Mouse (Mus musculus): ENCODE measurements around the gene Foxp1. TPM values are rescaled to one million over a fixed set of nuclear protein-coding genes. Genes with fewer than 3 reads are reported as not detected.
A peak's percentile ranks its signal among the peaks of the same experiment; 100 is the strongest.

Gene Foxp1
- 100 to 1,000 TPM; 143 to 189 (median 162) TPM for total RNA-seq (2022)

DNA sequence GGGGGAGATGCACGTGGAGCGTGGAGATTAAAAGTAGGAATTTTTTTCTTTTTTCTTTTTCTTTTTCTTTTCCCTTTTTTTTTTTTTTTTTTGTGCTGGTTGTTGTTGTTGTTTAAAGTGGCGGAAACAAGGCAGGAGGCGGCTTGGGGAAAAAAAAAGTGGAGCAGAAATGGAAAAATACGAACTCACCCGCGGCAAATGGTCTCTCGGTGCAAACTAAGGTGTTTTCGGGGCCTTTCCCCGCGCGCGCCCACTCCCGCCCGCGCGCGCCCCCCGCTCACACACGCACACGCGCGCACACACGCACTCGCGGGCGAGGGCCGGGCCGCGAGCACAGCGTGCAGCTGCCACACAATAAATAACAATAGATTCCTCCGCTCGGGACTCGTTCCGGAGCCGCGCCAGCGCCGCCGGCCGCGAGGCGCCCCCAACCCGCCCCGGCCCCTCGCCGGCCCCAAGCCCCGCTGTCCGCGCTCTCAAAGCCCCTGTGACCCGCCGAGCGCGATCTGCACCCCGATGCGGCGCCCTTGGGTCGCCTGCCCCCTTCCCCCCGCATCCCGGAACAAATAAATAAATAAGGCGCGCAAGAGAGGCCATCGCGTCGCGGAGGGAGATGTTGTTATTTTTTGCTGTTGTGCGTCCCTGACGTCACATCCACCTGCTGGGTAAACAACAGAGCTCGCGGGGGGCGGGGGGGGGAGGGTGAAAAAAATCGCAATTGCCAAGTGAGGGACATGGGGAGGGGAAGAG, at the start of gene Foxp1:
TSS of gene Foxp1 (minus strand) at position 363 of the 750 bp plus-strand sequence.
- DNase-seq (ENCODE audit: low spot score in 2 of 2): peak; percentile 59 to 69

DNA sequence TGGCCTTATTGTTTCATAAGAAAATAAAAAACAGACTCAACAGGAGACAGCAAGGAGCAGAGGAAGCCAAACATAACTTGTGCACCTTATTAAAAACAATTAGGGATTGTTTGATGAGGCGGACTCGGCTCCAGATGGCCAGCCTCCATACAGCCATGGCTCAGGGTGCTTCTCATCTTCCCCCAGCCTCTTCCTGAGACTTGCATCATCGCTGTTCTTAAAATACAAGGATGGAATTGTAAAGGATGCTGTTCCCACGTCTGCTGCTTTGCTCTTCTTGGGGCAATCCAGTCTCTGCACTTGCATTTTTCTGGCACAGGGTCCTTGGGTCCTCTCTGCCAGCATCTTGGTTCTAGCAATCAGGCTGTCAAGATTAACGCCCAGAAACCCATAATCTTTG, 49.5 kb upstream of the Foxp1 start:
- DNase-seq (ENCODE audit: low spot score in 2 of 2): no peak

- DNase-seq (ENCODE audit: low spot score in 2 of 2): peak in 1 of 2 experiments; percentile 65
These were observed 44.4 kb upstream of the Foxp1 start for GRCm38 (mm10) chr6:99566921-99567320.

DNA sequence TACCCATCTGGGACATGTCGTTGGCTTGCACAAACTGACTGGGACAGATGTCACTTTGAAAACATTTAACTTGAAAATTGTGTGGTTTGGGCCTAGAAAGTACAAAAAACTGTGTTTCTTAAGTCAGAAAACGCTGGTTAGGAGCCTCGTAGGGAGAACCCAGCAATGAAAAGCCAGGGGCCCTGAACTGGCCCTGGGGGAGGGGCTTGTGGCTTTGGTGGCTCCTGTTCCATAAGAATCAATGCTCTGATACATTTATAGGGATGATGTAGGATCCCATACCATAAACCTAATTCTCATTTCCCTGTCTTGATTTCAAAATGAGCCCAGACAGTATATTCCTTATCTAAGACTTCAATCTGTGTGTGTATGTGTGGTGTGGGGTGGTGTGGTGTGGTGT, 42.2 kb upstream of the Foxp1 start:
- no peak for DNase-seq (ENCODE audit: low spot score in 2 of 2)

- no peak for DNase-seq (ENCODE audit: low spot score in 2 of 2)
These were observed 34.4 kb upstream of the Foxp1 start for GRCm38 (mm10) chr6:99556950-99557349.

- no peak for DNase-seq (ENCODE audit: low spot score in 2 of 2)
These were observed 30.3 kb upstream of the Foxp1 start for GRCm38 (mm10) chr6:99552816-99553215.

DNA sequence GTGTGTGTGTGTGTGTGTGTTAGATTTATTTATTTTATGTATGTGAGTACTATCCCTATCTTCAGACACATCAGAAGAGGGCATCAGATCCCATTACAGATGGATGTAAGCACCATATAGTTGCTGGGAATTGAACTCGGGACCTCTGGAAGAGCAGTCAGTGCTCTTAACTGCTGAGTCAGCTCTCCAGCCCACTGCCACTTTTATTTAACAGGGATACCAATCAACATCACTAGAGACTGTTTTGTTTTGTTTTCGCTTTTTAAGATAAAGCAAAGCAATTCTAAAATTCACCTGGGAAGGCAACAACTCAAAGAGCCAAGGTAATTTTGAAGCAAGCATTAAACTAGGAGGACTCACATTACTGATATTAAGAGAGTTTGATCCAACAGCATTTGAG, 23.9 kb upstream of the Foxp1 start:
- no peak for DNase-seq (ENCODE audit: low spot score in 2 of 2)

GRCm38 (mm10) chr6:99545437-99545836, 22.9 kb upstream of the Foxp1 start:
- DNase-seq (ENCODE audit: low spot score in 2 of 2): no peak

DNA sequence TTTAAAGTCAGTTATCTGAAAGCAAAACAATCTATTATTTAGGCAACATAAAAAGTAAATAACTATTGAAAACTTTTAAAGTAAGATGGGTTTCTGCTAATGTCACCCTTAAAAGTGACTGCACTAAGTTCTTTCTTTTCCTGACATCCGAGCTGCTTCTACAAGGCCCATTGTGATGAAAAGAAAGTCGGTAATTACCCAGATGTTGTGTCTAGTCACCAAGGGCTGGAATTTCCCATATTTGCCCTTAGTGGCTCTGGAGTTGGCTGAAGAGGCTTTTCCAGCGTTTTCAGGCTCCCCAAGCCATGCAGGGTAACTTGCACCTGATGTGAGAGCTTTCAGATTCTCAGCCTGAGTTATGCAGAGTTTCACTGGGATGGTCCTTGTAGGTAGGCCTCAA, 18.6 kb upstream of the Foxp1 start:
- no peak for DNase-seq (ENCODE audit: low spot score in 2 of 2)

GRCm38 (mm10) chr6:99540653-99541052, 18.1 kb upstream of the Foxp1 start:
- DNase-seq (ENCODE audit: low spot score in 2 of 2): no peak

- DNase-seq (ENCODE audit: low spot score in 2 of 2): no peak
These were observed 17.6 kb upstream of the Foxp1 start for GRCm38 (mm10) chr6:99540146-99540545.

DNA sequence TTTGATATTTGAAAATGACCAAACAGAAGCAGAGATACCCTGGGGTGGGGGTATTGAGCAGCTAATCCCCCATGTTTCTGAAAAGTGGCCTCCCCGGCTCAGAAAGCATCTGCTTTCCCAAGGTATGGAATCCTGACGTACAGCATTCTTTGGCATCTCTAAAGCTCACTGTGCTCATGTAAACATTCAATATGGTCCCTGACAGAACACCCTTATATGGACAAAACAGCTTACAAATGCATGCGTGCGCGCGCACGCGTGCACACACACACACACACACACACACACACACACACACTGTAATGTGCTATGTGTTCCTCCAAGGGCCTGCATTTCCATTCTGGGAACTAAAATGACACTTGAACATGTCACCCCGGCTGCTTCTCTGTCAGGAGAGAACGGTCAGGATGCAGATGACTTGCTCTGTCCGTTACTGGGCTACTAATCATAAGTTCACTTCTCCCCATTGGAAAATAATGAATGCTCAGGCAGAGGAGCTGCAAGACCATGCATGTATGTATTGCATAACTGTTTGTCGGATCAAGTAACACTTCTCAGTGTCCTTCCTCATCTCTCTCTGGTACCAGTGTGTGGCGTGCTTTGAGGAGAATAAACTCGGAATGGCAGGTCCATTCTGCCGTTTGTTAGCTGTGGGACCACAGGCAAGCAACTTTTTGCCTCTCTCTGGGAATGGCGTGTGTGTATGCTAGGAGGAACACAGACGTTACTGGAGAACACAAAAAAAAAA, 15.8 kb upstream of the Foxp1 start:
- DNase-seq (ENCODE audit: low spot score in 2 of 2): no peak

- no peak for DNase-seq (ENCODE audit: low spot score in 2 of 2)
These were observed 11.8 kb upstream of the Foxp1 start for GRCm38 (mm10) chr6:99534211-99534745.

DNA sequence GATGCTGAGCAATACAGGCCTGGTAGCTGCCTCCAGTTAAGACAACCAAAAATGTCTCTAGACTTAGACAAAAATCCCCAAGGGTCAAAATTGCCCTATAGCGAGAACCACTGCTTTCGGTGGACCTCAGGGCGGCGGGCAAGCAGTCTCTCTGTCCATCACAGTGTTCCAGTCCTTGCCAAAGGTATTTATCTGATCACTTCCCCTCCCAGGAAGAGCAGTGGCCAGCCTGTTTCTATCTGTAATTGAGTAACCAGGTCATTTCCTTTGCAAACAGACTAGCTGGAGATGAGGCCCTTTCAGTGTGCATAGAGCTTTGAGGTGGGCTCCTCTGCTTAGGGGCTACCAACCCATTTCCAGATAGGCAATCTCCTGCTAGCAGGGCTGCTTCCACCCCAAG, 9.9 kb upstream of the Foxp1 start:
- DNase-seq (ENCODE audit: low spot score in 2 of 2): no peak

DNA sequence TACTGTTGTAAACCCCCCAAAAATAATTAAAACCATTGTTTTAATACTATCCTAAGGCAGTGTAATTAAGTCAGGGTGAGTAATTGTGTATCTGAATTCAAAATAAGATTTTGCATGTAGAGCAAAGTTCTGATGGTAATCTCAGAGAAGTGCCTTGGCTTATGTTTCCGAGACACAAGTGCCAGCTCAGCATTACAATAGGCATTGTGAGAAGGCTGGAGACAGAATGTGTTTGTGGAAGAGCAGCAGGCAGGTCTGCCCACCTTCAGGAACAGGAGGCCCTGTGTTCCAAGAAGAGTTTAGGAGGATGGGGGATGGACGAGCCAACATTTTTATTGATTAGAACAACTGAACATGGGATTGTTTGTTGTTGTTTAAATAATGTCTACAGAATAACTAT, 6.5 kb upstream of the Foxp1 start:
- no peak for DNase-seq (ENCODE audit: low spot score in 2 of 2)

DNA sequence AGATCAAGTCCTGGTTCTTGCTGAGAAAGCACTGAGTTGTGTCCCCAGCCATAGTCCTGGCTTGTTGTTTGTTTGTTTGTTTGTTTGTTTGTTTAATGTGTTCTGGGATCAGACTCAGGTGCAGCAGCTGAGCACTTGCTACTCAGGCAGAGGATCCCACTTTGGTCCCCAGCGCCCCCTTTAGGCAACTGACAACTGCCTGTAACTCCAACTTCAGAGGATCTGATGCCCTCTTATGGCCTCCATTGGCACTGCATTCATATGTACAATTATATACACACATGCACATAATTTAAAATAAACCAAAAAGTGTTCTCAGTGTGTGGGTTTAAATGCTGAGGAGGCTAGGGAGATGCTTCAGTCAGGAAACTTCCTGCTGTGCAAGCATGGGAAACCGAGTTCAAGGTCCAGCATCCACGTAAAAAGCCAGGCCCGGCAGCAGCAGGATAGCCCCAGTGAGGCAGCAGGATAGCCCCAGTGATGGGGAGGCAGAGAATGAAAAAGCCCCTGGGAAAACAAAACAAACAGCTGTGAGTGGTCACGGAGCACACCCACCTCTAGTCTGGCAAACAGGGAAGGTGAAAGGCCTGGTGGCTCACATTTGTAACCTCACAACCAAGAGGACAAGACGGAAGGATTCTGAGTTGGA, 5.1 kb upstream of the Foxp1 start:
- DNase-seq (ENCODE audit: low spot score in 2 of 2): no peak

DNA sequence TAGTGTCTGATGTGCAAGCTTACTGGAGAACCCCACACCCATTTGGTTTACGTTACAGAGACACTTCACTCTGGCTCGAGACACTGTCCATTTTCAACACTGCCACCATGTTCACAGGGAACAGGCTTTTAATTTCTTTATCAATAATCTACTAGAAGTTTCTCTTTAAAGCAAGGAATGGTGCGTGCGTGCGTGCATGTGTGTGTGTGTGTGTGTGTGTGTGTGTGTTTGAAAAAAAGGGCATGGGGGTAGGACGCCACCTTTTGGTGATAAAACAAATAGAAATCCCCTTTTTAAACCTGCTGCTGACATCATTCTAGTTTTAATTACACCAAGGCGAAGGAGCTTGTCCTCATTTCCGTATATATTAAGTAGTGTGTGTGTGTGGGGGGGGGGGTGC, 2.8 kb upstream of the Foxp1 start:
- no peak for DNase-seq (ENCODE audit: low spot score in 2 of 2)

DNA sequence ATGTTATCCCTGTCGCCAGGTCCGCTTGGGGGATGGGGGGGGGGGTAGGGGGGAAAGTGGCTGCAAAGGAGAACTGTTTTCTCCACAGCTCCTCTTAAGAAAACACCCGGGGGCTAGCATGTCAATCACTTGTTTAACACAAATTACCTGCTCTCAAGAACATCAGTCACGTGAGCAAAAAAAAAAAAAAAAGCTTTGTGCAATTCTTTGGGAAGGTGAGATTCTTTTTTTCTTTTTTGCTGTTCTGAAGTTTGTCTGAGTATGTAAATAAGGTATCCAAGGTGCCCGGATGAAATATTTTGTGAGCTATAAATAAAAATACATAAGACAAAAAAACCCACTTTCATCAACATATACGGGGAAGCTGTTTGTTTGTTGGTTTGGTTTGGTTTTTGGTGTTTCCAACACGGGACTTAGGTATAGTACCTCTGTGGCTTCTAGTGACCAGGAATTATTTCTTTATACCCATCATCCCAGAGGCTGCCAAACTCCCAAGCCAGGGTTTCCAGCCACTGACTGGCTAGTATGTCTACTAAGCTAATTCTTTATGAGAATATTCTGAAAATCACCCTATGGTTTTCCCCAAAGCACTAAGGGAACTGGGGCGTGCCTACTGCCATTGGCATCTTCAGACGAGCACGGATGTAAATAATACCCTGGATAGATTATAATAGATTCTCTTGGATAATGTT, 1.3 kb upstream of the Foxp1 start:
- no peak for DNase-seq (ENCODE audit: low spot score in 2 of 2)

GRCm38 (mm10) chr6:99523109-99523632, 650 bp upstream of the Foxp1 start:
- peak; percentile 63 to 65 for DNase-seq (ENCODE audit: low spot score in 2 of 2)

DNA sequence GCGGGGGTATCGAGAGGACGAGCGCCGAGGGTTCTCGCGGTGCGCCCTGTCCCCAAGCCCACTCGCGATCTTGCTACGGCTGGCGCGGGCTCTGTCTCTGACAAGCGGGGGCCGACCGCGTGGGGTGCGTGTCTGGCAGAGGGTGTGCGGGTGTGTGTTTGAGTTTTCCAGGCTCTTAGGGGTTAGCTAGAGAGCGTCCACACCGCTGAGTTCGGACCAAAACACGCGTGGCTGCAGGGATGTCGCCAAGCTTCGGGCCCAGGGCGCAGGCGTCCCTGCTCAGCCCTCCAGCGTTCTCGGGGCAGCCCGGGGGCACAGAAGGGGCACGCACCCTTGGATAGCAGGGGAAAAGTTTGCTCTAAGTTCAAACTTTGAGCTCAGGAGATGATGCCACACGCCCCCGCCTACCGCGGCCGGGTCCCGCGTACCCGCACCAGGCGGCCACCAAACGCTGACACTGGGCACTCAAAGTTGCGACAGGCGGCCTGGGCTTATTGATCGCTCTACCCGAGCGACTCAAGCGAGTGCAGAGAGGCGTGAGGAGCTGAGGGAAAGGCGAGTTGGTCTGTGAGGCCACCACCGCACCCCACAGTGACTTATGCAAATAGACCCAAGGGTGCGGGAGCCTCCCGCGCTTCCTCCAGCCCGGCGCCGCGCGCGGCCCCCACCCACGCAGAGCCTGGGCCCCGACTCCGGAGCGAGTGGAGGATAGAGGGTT, 721 bp downstream of the Foxp1 start:
- DNase-seq (ENCODE audit: low spot score in 2 of 2): peak in 1 of 2 experiments; percentile 32

Data from left cerebral cortex, adult 8-10 months (tissue).